Mouse (Mus musculus) olfactory bulb, adult 2 months (tissue): ENCODE results near the gene Bpifa5.
"Not testable (repeated sequence)": the region's sequence is repeated elsewhere in the genome, so short reads cannot be mapped to it uniquely, and the experiment has no call there.

Experiments
- CTCF ChIP-seq: fragments of 200-500 bp; IDR thresholded peaks from 2 replicates; pipeline ENCODE4 v1.5.1; 2012; ENCODE audit warnings: low read depth, mild to moderate bottlenecking, low read length, moderate library complexity; ENCODE audit not compliant: insufficient read depth
- POLR2A ChIP-seq: fragments of 200-500 bp; IDR thresholded peaks from 2 replicates; pipeline ENCODE4 v1.6.1; 2012; ENCODE audit warnings: mild to moderate bottlenecking, low read depth, low read length, moderate library complexity; ENCODE audit not compliant: insufficient read depth

DNA sequence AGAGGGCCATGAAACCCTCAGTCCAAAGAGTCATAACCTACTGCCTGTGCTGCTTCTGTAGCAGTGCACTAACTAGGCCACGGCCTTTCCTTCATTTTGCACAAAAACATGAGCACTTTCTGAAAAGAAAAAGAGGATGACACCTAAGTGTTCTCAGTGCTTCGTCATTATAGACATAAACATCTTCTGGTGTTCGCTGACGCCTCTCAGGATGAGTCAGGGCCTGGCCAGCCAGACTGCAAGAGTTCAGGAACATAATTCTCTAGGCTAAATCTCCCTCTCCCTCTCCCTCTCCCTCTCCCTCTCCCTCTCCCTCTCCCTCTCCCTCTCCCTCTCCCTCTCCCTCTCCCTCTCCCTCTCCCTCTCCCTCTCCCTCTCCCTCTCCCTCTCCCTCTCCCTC is 20.7 kb downstream of the Bpifa5 start:
- not testable (repeated sequence) for TF ChIP-seq CTCF, POLR2A
